Mouse (Mus musculus) ES-Bruce4 (cell line): ENCODE measurements around the gene Zfp708. TPM values are rescaled to one million over a fixed set of nuclear protein-coding genes. Genes with fewer than 3 reads are reported as not detected.

ENCODE experiments used
- H3K27ac ChIP-seq: 2 replicates; pipeline ENCODE4 v1.5.1; 2012; ENCODE audit warnings: low read length, inconsistent platforms; ENCODE audit not compliant: insufficient read depth
- H3K27me3 ChIP-seq: 2 replicates; pipeline ENCODE4 v1.6.1; 2012; ENCODE audit warnings: mild to moderate bottlenecking, low read length, inconsistent platforms; ENCODE audit not compliant: control insufficient read depth, poor library complexity, insufficient read depth, severe bottlenecking
- H3K36me3 ChIP-seq: 2 replicates; pipeline ENCODE4 v1.6.1; 2012; ENCODE audit warnings: inconsistent platforms, mild to moderate bottlenecking, low read length, moderate library complexity; ENCODE audit not compliant: control insufficient read depth, poor library complexity, insufficient read depth, severe bottlenecking
- H3K4me1 ChIP-seq: one replicate; pipeline ENCODE4 v1.8.1; 2011; ENCODE audit warnings: low read length; ENCODE audit not compliant: control insufficient read depth, insufficient read depth
- H3K4me3 ChIP-seq: 2 replicates; pipeline ENCODE4 v1.5.1; 2011; ENCODE audit warnings: low read depth, mild to moderate bottlenecking, low read length
- H3K9ac ChIP-seq: 2 replicates; pipeline ENCODE4 v1.6.1; 2012; ENCODE audit warnings: low read depth, mild to moderate bottlenecking, inconsistent platforms; ENCODE audit not compliant: poor library complexity, severe bottlenecking
- H3K9me3 ChIP-seq: replicated peaks from 2 replicates; pipeline ENCODE4 v1.6.1; 2012; ENCODE audit warnings: mild to moderate bottlenecking, low read length, inconsistent platforms; ENCODE audit not compliant: control insufficient read depth, poor library complexity, insufficient read depth, severe bottlenecking
- CTCF ChIP-seq: IDR thresholded peaks from one replicate; pipeline ENCODE4 v1.8.1; 2011; ENCODE audit warnings: low read depth, low read length
- EP300 ChIP-seq: IDR thresholded peaks from 2 replicates; pipeline ENCODE4 v1.6.1; 2011; ENCODE audit warnings: low read depth, low read length; ENCODE audit not compliant: insufficient read depth
- POLR2A ChIP-seq: IDR thresholded peaks from one replicate; pipeline ENCODE4 v1.8.1; 2011; ENCODE audit warnings: low read length; ENCODE audit not compliant: insufficient read depth
- polyA plus RNA-seq: library from polyadenylated mRNA; stranded (reverse); fragments of >200 nt; gene quantifications from 2 replicates; pipeline ENCODE4 v1.2.4, GENCODE M21; 2011; ENCODE audit warnings: low read depth; ENCODE audit not compliant: missing spikeins, insufficient read depth, insufficient read length

Zfp708 gene
- polyA plus RNA-seq, 1 experiment = 2.9 TPM

- H3K36me3 ChIP-seq = no peaks in the 10 kb centered on the region
- H3K27me3 ChIP-seq = no peaks in the 10 kb centered on the region
- H3K4me3 ChIP-seq = peak within 1 kb of the TSS; percentile 83
- peak within 1 kb of the TSS; percentile 3 for H3K9ac ChIP-seq
- peak within 1 kb of the TSS; percentile 62 for H3K27ac ChIP-seq
- TF ChIP-seq POLR2A (no peak), EP300 (0 out of 2 replicates have a peak, but pooled peaks have one; percentile 36), CTCF (no peak)
- no peaks in the 10 kb centered on the region for H3K4me1 ChIP-seq
- no peaks in the 10 kb centered on the region for H3K9me3 ChIP-seq
These were observed 36.9 kb downstream of the Zfp708 start, which contains the start of gene Zfp712 for GRCm38 (mm10) chr13:67060786-67061358. Gene Zfp712, minus strand, starts transcription at chr13:67061170.

- Histone ChIP-seq H3K27me3 (no peaks in the 10 kb centered on the region), H3K4me1 (no peaks in the 10 kb centered on the region), H3K9me3 (no peaks in the 10 kb centered on the region), H3K4me3 (peak overlapping the region; percentile 83), H3K27ac (no peak overlapping the region), H3K9ac (peak overlapping the region; percentile 3), H3K36me3 (no peaks in the 10 kb centered on the region)
- TF ChIP-seq POLR2A (no peak), CTCF (no peak), EP300 (no peak)
These were observed 37.5 kb downstream of the Zfp708 start for GRCm38 (mm10) chr13:67060161-67060785.

Other genes starting within 250 kb of the Zfp708 start
- gene Gm10767, start 193.1 kb downstream of the Zfp708 start, polyA plus RNA-seq = 0.56 and 0.75 TPM in 2 replicates
- 3.9 and 4.9 TPM in 2 replicates for gene Zfp712, start 36.8 kb downstream of the Zfp708 start, polyA plus RNA-seq
- gene Gm28557, start 10.6 kb upstream of the Zfp708 start, polyA plus RNA-seq = 5.3 and 5.8 TPM in 2 replicates
- 0.31 and 0.76 TPM in 2 replicates for gene Rslcan18, start 18.3 kb upstream of the Zfp708 start, polyA plus RNA-seq
- 3.7 and 4.4 TPM in 2 replicates for gene Zfp759, start 23.7 kb upstream of the Zfp708 start, polyA plus RNA-seq
- gene Rsl1, start 75.2 kb upstream of the Zfp708 start, polyA plus RNA-seq = 7.3 and 8.5 TPM in 2 replicates
- gene Zfp455, start 96.5 kb upstream of the Zfp708 start, polyA plus RNA-seq = 1.9 and 2.1 TPM in 2 replicates
- gene Zfp458, start 180.5 kb upstream of the Zfp708 start, polyA plus RNA-seq = 3.2 and 4.2 TPM in 2 replicates
- 0.72 TPM in 1 of 2 replicates, not detected in the other for gene Zfp457, start 208.5 kb upstream of the Zfp708 start, polyA plus RNA-seq
- gene Zfp595, start 234.6 kb upstream of the Zfp708 start, polyA plus RNA-seq = 6.6 and 7.5 TPM in 2 replicates